Mouse (Mus musculus) cortical plate, adult 2 months (tissue): ENCODE data around the gene Lmx1a. TPM values are rescaled to one million over a fixed set of nuclear protein-coding genes. Genes with fewer than 3 reads are reported as not detected.

Source experiments
- H3K27ac ChIP-seq: fragments of 200-500 bp; 2 replicates; pipeline ENCODE4 v1.5.1; 2012; ENCODE audit warnings: low read length, control low read depth, inconsistent platforms; ENCODE audit not compliant: insufficient read depth
- H3K4me1 ChIP-seq: fragments of 200-500 bp; 2 replicates; pipeline ENCODE4 v1.6.1; 2011; ENCODE audit warnings: low read length; ENCODE audit not compliant: control insufficient read depth, insufficient read depth
- H3K4me3 ChIP-seq: fragments of 200-500 bp; 2 replicates; pipeline ENCODE4 v1.5.1; 2011; ENCODE audit warnings: mild to moderate bottlenecking, low read length, control low read depth; ENCODE audit not compliant: insufficient read depth
- CTCF ChIP-seq: fragments of 200-500 bp; IDR thresholded peaks from 2 replicates; pipeline ENCODE4 v1.5.1; 2011; ENCODE audit warnings: mild to moderate bottlenecking, control low read depth, low read length; ENCODE audit not compliant: insufficient read depth; ENCODE audit errors: extremely low read depth
- POLR2A ChIP-seq: fragments of 200-500 bp; IDR thresholded peaks from 2 replicates; pipeline ENCODE4 v1.6.1; 2011; ENCODE audit warnings: mild to moderate bottlenecking, low read length, control low read depth; ENCODE audit not compliant: insufficient read depth; ENCODE audit errors: extremely low read depth
- polyA plus RNA-seq: library from polyadenylated mRNA; depleted of rRNA; stranded (reverse); fragments of >200 nt; gene quantifications from 2 replicates; pipeline ENCODE4 v1.2.3, GENCODE M21; 2012

Lmx1a gene
- polyA plus RNA-seq, 1 experiment, result 0.02 TPM

DNA sequence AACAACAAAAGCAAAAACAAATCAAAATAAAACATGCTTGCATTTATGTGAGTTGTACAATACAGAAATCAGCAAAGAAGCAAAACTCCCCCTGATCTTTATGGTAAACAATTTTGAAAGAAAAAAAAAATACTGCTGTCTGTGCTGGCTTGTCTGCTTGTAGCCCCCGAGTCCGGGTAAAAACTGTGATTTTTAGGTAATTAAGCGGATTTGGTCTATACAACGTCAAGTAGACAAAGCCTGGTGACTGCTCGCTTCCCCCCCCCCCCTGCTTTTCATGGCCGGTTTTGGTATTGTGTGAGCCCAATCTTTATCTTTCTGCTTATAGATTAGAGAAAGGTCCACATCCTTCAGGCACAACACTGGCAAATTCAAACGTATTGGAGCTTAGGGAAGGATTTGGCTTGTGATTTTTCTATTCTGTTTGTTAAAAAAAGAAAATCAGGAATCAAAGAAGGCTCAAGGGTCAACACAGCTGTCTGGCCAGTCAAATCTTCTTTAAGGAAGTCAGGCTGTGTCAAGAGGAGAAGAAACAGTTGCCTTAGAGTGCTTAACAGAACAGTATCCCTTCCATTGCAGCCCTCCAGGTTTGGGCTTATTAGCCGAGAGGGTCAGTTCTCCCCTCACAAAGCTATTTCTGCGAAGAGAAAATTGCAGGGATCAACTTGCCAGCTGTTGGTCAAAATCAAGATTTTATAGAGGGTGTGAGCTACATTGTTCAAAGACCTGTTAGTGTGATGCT lies 4.6 kb downstream of the Lmx1a start:
- no peak for TF ChIP-seq POLR2A
- no peak for TF ChIP-seq CTCF
- Histone ChIP-seq H3K4me3 (no peak overlapping the region), H3K27ac (no peak overlapping the region), H3K4me1 (peaks cover 2% of the 10 kb centered on the region)

DNA sequence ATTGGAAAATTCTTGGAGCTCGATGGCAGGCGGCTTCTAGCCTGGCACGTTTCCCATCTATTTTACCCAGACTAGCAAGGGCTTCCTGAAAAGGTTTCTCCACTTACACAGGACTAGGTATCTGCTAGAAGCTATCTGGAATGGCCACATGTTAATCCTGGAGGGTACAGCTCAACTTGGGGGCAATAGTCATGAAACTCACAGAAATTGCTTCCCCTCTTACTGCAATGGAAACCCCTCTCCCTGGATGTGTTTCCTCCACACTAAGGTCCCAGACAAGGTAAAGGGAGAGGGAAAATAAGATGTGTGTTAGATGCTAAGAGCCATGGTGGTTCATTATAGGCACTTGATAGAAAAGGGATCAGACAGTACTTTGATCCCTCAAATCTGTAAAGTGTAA lies 5.7 kb downstream of the Lmx1a start:
- no peak overlapping the region for H3K4me3 ChIP-seq

DNA sequence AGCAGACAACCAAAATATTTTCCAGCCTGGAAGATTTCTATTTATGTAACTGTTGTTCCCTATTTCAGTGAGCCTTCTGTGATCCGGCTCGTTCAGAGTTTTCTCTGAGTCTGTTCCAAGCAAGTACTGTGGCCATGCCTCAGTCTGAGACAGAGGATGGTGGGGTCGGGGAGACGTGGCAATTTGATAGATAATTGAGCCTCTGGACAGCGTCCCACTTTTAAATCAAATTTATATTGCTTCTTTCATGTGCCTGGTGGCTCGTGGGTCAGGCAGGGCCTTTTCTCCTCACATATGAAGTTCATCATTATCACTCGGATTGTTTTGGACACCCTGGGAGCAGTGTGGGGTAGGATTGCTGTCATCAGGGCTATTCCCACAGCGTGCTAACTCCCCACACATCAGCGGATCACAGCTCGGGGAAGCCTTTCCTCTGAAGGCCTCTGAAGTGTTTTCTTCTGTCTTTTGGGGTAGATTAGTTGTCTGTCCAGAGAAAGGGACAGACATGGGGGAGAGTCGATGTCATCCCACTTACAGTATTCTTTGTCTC lies 6.9 kb downstream of the Lmx1a start:
- Histone ChIP-seq H3K4me1 (peaks cover 2% of the 10 kb centered on the region), H3K4me3 (no peak overlapping the region), H3K27ac (no peak overlapping the region)
- no peak for TF ChIP-seq POLR2A
- TF ChIP-seq CTCF, result no peak

More for the DNA sequence above, 5.7 kb downstream of the Lmx1a start:
- Histone ChIP-seq H3K4me1 (peaks cover 2% of the 10 kb centered on the region), H3K27ac (no peak overlapping the region)
- TF ChIP-seq CTCF (no peak), POLR2A (no peak)

DNA sequence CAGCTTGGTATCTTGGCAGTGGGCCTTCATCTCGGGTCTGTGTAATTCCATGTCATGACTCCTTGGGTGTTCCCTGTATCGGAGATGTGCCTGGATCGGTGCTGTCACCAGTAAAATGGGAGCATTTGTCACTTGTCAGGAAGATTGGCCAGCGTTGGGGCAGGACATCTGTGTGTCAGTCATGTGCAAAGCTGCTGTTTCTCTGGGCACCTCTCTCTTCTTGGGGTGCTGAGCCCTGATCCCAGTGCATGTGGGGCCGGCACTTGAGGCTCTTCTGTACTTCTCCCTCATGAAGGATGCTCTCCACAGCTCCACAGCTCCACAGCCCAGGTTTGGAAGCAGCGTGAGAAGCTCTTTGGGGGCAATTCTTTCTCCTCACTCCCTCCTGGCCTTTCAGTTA lies 10.7 kb downstream of the Lmx1a start:
- Histone ChIP-seq H3K4me3 (no peak overlapping the region), H3K4me1 (no peaks in the 10 kb centered on the region), H3K27ac (no peak overlapping the region)
- TF ChIP-seq CTCF (no peak), POLR2A (no peak)

DNA sequence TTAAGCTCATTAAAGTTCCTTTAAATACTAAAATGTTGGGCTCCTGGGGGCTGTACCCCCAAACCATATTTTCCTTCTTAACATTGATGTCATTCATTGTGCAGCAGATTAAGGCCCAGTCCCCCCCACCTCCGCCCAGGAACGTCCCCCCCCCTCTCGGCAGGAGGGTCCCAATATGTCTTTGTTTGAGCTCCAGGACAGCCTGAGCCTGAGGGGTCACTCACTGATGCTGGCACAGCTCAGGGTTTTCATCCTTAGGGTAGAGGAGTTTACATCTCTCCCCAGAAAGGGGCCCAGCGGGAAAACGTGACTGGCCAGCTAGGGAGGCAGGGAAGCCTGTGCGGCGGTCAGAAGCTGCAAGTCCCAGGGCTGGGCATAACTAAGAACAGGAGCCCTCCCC lies 11.2 kb downstream of the Lmx1a start:
- H3K27ac ChIP-seq, result no peak overlapping the region
- no peak for TF ChIP-seq CTCF
- no peak for TF ChIP-seq POLR2A
- no peaks in the 10 kb centered on the region for H3K4me1 ChIP-seq
- no peak overlapping the region for H3K4me3 ChIP-seq

DNA sequence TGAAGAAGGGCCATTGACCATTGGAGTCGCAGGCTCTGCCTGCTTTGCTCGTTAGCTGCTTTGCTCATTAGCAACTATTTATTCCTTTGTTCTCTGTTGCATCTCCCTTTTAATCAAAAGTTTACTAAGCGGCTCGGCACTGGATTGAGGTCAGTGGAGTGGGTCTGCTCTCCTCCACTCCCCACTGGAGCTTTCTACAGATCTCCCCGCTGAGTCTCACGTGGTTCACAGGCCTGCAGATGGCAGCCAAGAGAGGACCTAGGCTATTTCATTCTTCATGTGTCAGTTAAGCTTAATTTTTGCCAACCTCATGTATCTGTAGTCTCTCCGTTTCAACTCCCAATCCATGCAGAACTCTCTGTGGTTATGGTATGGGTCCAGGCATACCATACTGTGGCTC lies 16.5 kb downstream of the Lmx1a start:
- TF ChIP-seq CTCF (no peak), POLR2A (no peak)
- no peak overlapping the region for H3K4me3 ChIP-seq
- no peak overlapping the region for H3K27ac ChIP-seq
- no peaks in the 10 kb centered on the region for H3K4me1 ChIP-seq

DNA sequence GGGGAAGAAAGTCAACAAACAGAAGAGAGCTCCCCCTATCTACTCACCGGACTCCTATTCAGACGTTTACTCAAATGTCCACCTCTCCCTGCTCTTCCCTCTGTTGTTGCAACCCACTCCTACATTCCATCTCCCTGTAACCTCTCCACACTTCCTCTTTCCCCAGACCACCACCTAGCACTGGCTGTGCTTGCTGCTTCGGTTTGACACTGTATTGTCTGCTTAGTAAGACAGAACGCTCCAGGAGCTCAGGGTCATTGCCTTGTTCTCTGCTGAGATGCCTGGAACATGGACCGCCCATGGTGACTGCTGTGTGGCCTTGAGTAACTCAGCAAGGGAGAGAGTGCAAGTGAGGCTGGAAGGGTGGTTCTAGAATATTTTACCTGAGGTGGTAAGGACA lies 19.7 kb downstream of the Lmx1a start:
- Histone ChIP-seq H3K27ac (no peak overlapping the region), H3K4me1 (no peaks in the 10 kb centered on the region), H3K4me3 (no peak overlapping the region)
- TF ChIP-seq POLR2A, result no peak
- TF ChIP-seq CTCF, result no peak

DNA sequence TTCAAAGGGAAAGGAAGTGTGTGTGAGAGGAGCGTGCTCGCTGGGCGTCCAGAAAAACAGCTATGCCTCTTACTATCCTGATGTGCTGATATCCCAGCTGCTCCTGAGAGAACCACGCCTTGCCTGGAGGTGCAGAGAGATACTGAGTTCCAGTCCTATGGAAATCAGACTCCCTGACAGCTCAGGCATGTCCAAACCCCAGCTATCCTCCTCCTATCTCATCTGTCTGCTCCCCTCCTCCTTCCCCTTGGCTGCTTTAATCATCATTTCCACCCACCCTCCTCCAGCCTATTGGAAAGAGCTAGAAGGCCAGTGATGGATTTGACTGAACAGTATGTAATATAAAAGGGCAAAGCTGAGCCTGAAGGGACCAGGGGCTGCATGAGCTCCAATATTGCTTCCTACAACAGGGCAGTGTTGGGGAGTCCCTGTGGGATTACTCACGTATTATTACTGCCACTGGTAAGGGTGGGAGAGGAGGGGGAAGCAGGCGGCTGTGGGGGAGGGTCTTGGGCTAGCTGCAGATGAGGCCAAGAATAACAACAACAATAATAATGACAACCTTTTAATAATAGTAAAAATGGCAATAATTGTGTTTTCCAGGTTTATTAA lies 26.8 kb downstream of the Lmx1a start:
- Histone ChIP-seq H3K4me3 (no peak overlapping the region), H3K27ac (no peak overlapping the region), H3K4me1 (no peaks in the 10 kb centered on the region)
- no peak for TF ChIP-seq CTCF
- TF ChIP-seq POLR2A, result no peak

DNA sequence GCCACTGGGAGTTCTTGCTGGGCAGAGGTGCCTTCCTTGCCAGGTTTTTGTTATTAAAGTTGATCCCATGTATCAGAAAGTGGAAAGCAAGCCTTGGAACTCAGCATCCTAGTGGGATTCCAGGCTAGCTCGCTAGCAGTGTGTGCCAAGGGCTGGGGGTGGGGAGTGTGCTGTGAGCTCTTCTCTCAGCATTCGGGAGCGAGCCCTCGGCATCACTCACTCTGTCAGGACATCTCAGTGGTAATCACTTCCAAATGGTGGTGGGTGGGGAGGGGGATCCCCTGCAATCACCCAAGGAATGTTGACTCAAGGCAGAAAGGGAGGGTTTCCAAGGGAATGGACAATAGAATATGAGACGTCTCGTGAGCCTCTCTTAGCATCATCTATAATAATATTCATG lies 45.4 kb downstream of the Lmx1a start:
- Histone ChIP-seq H3K27ac (no peak overlapping the region), H3K4me1 (no peaks in the 10 kb centered on the region)
- TF ChIP-seq POLR2A (no peak), CTCF (no peak)

DNA sequence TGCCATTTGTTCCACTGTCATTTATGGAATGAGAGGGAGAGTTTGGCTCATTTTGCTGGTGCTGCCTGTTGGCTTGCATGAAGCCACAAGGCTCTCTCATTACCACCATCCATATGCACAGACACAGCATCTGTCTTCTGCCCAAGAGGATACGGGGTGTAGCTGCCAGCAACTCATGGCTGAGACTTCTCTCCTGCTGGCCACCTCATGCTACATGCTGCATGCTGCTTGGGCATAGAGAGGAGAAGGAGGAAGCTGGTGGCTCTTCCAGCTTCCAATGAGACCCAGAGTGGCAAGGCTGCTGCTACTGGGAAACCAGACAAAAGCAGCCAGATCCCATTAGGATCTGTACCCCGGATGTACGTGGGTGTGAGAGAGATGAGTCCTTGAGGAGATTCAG lies 47.8 kb downstream of the Lmx1a start:
- H3K4me1 ChIP-seq, result no peaks in the 10 kb centered on the region
- no peak overlapping the region for H3K4me3 ChIP-seq
- TF ChIP-seq POLR2A (no peak), CTCF (no peak)
- H3K27ac ChIP-seq, result no peak overlapping the region

More for the DNA sequence above, 45.4 kb downstream of the Lmx1a start:
- no peak overlapping the region for H3K4me3 ChIP-seq
